ENCODE assay signal across 8 mouse cellular contexts in genomic region chr14:62292488-62293339, GRCm38 (mm10). TPM values are rescaled to one million over a fixed set of nuclear protein-coding genes. Genes with fewer than 3 reads are reported as not detected.
DNase-seq lines count a peak whose midpoint lies in the region; ATAC-seq lines count a peak whose summit lies in the region.

TSS of gene Rnaseh2b (plus strand) at chr14:62292589.
TSS of gene Dleu7 (minus strand) at chr14:62293047.

- H3K36me3 ChIP-seq in embryonic facial prominence, embryonic 10.5 days (replicated peaks): no peaks in the 10 kb centered on the region
- no peaks in the 10 kb centered on the region for H3K36me3 ChIP-seq in heart, embryonic 15.5 days
- H3K36me3 ChIP-seq in kidney, embryonic 16.5 days (ENCODE audit: insufficient read depth, low read length): no peaks in the 10 kb centered on the region
- no peaks in the 10 kb centered on the region for H3K36me3 ChIP-seq in liver, embryonic 13.5 days

- peak within 1 kb of the TSS; percentile 85 for H3K27ac ChIP-seq in embryonic facial prominence, embryonic 10.5 days (replicated peaks)
- no peak within 1 kb of the TSS for H3K27ac ChIP-seq in heart, embryonic 15.5 days
- H3K27ac ChIP-seq in kidney, embryonic 16.5 days (ENCODE audit: low read length): peak within 1 kb of the TSS; percentile 63; the same call in 1 of the 2 replicates
- H3K27ac ChIP-seq in liver, embryonic 13.5 days: no peak within 1 kb of the TSS

- no peaks in the 10 kb centered on the region for H3K9me3 ChIP-seq in embryonic facial prominence, embryonic 10.5 days
- no peaks in the 10 kb centered on the region for H3K9me3 ChIP-seq in heart, embryonic 15.5 days (replicated peaks)
- H3K9me3 ChIP-seq in kidney, embryonic 16.5 days (ENCODE audit: low read length): no peaks in the 10 kb centered on the region
- no peaks in the 10 kb centered on the region for H3K9me3 ChIP-seq in liver, embryonic 13.5 days (replicated peaks)

- peaks cover 22% of the 10 kb centered on the region for H3K4me1 ChIP-seq in embryonic facial prominence, embryonic 10.5 days
- H3K4me1 ChIP-seq in heart, embryonic 15.5 days (replicated peaks): peaks cover 11% of the 10 kb centered on the region
- peaks cover 9% of the 10 kb centered on the region; the same call in 1 of the 2 replicates for H3K4me1 ChIP-seq in kidney, embryonic 16.5 days (ENCODE audit: insufficient read depth, low read length)
- H3K4me1 ChIP-seq in liver, embryonic 13.5 days (replicated peaks): peaks cover 7% of the 10 kb centered on the region; the same call in 1 of the 2 replicates

- DNase-seq in spleen, postnatal 36 days (ENCODE audit: low spot score in 2 of 2): peak; percentile 2 to 4
- no peak for DNase-seq in spleen, postnatal 14 days (ENCODE audit: low spot score in 2 of 2)
- DNase-seq in embryonic facial prominence, embryonic 10.5 days (ENCODE audit: low spot score): peak; percentile 92
- no peak for DNase-seq in liver, embryonic 13.5 days
- peak; percentile 67 for DNase-seq in retina, embryonic 14.5 days (ENCODE audit: low spot score)

- peak within 1 kb of the TSS; percentile 65 for H3K4me3 ChIP-seq in embryonic facial prominence, embryonic 10.5 days
- peak within 1 kb of the TSS; percentile 54 for H3K4me3 ChIP-seq in heart, embryonic 15.5 days
- peak within 1 kb of the TSS; percentile 58 for H3K4me3 ChIP-seq in kidney, embryonic 16.5 days (ENCODE audit: low read length)
- H3K4me3 ChIP-seq in liver, embryonic 13.5 days (replicated peaks): peak within 1 kb of the TSS; percentile 49

- H3K27me3 ChIP-seq in embryonic facial prominence, embryonic 10.5 days (replicated peaks; ENCODE audit: low read depth, poor library complexity, severe bottlenecking): peaks cover 63% of the 10 kb centered on the region
- H3K27me3 ChIP-seq in heart, embryonic 15.5 days: no peaks in the 10 kb centered on the region
- H3K27me3 ChIP-seq in kidney, embryonic 16.5 days (ENCODE audit: insufficient read depth, low read length): no peaks in the 10 kb centered on the region
- H3K27me3 ChIP-seq in liver, embryonic 13.5 days: peaks cover 18% of the 10 kb centered on the region

- H3K4me2 ChIP-seq in heart, embryonic 15.5 days: peak within 1 kb of the TSS; percentile 97
- peak within 1 kb of the TSS; percentile 99 for H3K4me2 ChIP-seq in kidney, embryonic 16.5 days (replicated peaks; ENCODE audit: low read depth, low read length)
- H3K4me2 ChIP-seq in liver, embryonic 13.5 days: peak within 1 kb of the TSS; percentile 70

- no peak; the same call in 1 of the 2 replicates for ATAC-seq in heart, embryonic 15.5 days (replicated peaks; ENCODE audit: insufficient number of reproducible peaks, insufficient read depth, low FRiP score, low read depth)
- ATAC-seq in kidney, embryonic 16.5 days (ENCODE audit: low FRiP score, low TSS enrichment): peak; percentile 88
- ATAC-seq in liver, embryonic 13.5 days (ENCODE audit: low read depth): no peak
- ATAC-seq in erythroid progenitor cell, adult 5-6 weeks (replicated peaks; ENCODE audit: low FRiP score, poor library complexity, severe bottlenecking): no peak

- H3K9ac ChIP-seq in heart, embryonic 15.5 days: peak within 1 kb of the TSS; percentile 63
- peak within 1 kb of the TSS; percentile 72 for H3K9ac ChIP-seq in kidney, embryonic 16.5 days (replicated peaks; ENCODE audit: low read length)
- peak within 1 kb of the TSS; percentile 36 for H3K9ac ChIP-seq in liver, embryonic 13.5 days

- under 1% methylated on average over 60 of the region's 60 CpGs for WGBS in embryonic facial prominence, embryonic 10.5 days
- 1% methylated on average over 54 of the region's 60 CpGs for WGBS in heart, embryonic 15.5 days
- WGBS in kidney, embryonic 16.5 days: 2% methylated on average over 59 of the region's 60 CpGs
- WGBS in liver, embryonic 13.5 days (ENCODE audit: insufficient replicate concordance): 3% methylated on average over 58 of the region's 60 CpGs

RNA-seq across cellular contexts. Expression of gene Rnaseh2b, which starts in this region (rescaled TPM):
- polyA plus RNA-seq in embryonic facial prominence, embryonic 10.5 days (2016; fragmentation: Nextera tagmentation; extraction: Ambion mirVana): 54.5 and 62.4 TPM in 2 replicates
- polyA plus RNA-seq in heart, embryonic 15.5 days (2015; fragmentation: Nextera tagmentation; extraction: Ambion mirVana): 49.5 and 62.2 TPM in 2 replicates
- polyA plus RNA-seq in kidney, embryonic 16.5 days (2015; fragmentation: Nextera tagmentation; extraction: Ambion mirVana): 49.8 and 52.5 TPM in 2 replicates
- 67.3 and 92.9 TPM in 2 replicates for polyA plus RNA-seq in liver, embryonic 13.5 days (2015; fragmentation: Nextera tagmentation; extraction: Ambion mirVana)
- total RNA-seq in erythroid progenitor cell, adult 5-6 weeks (2015; ENCODE audit: low replicate concordance): 72.9 and 80.7 TPM in 2 replicates
- 56.4 and 59.7 TPM in 2 replicates for total RNA-seq in erythroid progenitor cell, adult 5-6 weeks (2017; ENCODE audit: low replicate concordance)

RNA-seq across cellular contexts. Expression of gene Dleu7, which starts in this region (rescaled TPM):
- polyA plus RNA-seq in embryonic facial prominence, embryonic 10.5 days (2016; fragmentation: Nextera tagmentation; extraction: Ambion mirVana): 3.0 and 3.9 TPM in 2 replicates
- polyA plus RNA-seq in heart, embryonic 15.5 days (2015; fragmentation: Nextera tagmentation; extraction: Ambion mirVana): 0.59 and 1.4 TPM in 2 replicates
- 5.3 and 5.4 TPM in 2 replicates for polyA plus RNA-seq in kidney, embryonic 16.5 days (2015; fragmentation: Nextera tagmentation; extraction: Ambion mirVana)
- polyA plus RNA-seq in liver, embryonic 13.5 days (2015; fragmentation: Nextera tagmentation; extraction: Ambion mirVana): 0.10 and 0.14 TPM in 2 replicates
- total RNA-seq in erythroid progenitor cell, adult 5-6 weeks (2015; ENCODE audit: low replicate concordance): not detected in 2 replicates
- not detected in 2 replicates for total RNA-seq in erythroid progenitor cell, adult 5-6 weeks (2017; ENCODE audit: low replicate concordance)

Comparison
In these comparisons a context has a peak if more than half of its experiments do, and no peak if none do; other contexts are left out.
1. DNase-seq: peak in spleen, postnatal 36 days (2 of 2), embryonic facial prominence, embryonic 10.5 days (single experiment) and retina, embryonic 14.5 days (single experiment); none in spleen, postnatal 14 days (0 of 2) and liver, embryonic 13.5 days (single experiment).
2. H3K27ac ChIP-seq: peak in embryonic facial prominence, embryonic 10.5 days (single experiment) and kidney, embryonic 16.5 days (single experiment); none in heart, embryonic 15.5 days (single experiment) and liver, embryonic 13.5 days (single experiment).
3. Peak in every context shown above with its lines, with median percentiles within 50 percentile points of each other: H3K4me3 ChIP-seq, H3K4me2 ChIP-seq and H3K9ac ChIP-seq.